Mouse (Mus musculus): ENCODE measurements around the gene Fbxl18.

Gene Fbxl18

GRCm38 (mm10) chr5:142894918-142895613 lies at the start of gene Fbxl18:
Gene Fbxl18, minus strand, starts transcription at chr5:142895421.
- peak; percentile 97 for DNase-seq (ENCODE audit: low read depth)

- peak; percentile 47 for DNase-seq (ENCODE audit: low read depth)
Observed at GRCm38 (mm10) chr5:142940393-142940792, 45.2 kb upstream of the Fbxl18 start.

- peak; percentile 70 for DNase-seq (ENCODE audit: low read depth)
Observed at GRCm38 (mm10) chr5:142937956-142938727, 42.9 kb upstream of the Fbxl18 start.

GRCm38 (mm10) chr5:142936336-142936719 lies 41.1 kb upstream of the Fbxl18 start:
- DNase-seq (ENCODE audit: low read depth), result peak; percentile 89

- peak; percentile 88 for DNase-seq (ENCODE audit: low read depth)
Observed at GRCm38 (mm10) chr5:142935642-142936335, 40.6 kb upstream of the Fbxl18 start.

- no peak for DNase-seq (ENCODE audit: low read depth)
Observed at GRCm38 (mm10) chr5:142932731-142933130, 37.5 kb upstream of the Fbxl18 start.

- peak; percentile 94 for DNase-seq (ENCODE audit: low read depth)
Observed at GRCm38 (mm10) chr5:142932084-142932685, 37.0 kb upstream of the Fbxl18 start.

- DNase-seq (ENCODE audit: low read depth), result no peak
Observed at GRCm38 (mm10) chr5:142931241-142931745, 36.1 kb upstream of the Fbxl18 start.

GRCm38 (mm10) chr5:142929400-142929752 lies 34.2 kb upstream of the Fbxl18 start:
- DNase-seq (ENCODE audit: low read depth), result peak; percentile 84

- peak; percentile 95 for DNase-seq (ENCODE audit: low read depth)
Observed at GRCm38 (mm10) chr5:142928749-142929399, 33.7 kb upstream of the Fbxl18 start.

GRCm38 (mm10) chr5:142927341-142927930 lies 32.2 kb upstream of the Fbxl18 start:
- no peak for DNase-seq (ENCODE audit: low read depth)

- no peak for DNase-seq (ENCODE audit: low read depth)
Observed at GRCm38 (mm10) chr5:142926940-142927228, 31.7 kb upstream of the Fbxl18 start.

- peak; percentile 78 for DNase-seq (ENCODE audit: low read depth)
Observed at GRCm38 (mm10) chr5:142926204-142926939, 31.2 kb upstream of the Fbxl18 start.

- no peak for DNase-seq (ENCODE audit: low read depth)
Observed at GRCm38 (mm10) chr5:142924336-142924959, 29.2 kb upstream of the Fbxl18 start.

GRCm38 (mm10) chr5:142923781-142924180 lies 28.6 kb upstream of the Fbxl18 start:
- DNase-seq (ENCODE audit: low read depth), result no peak

- no peak for DNase-seq (ENCODE audit: low read depth)
Observed at GRCm38 (mm10) chr5:142922251-142922650, 27.0 kb upstream of the Fbxl18 start.

GRCm38 (mm10) chr5:142921074-142921459 lies 25.8 kb upstream of the Fbxl18 start:
- no peak for DNase-seq (ENCODE audit: low read depth)

- DNase-seq (ENCODE audit: low read depth), result peak; percentile 95
Observed at GRCm38 (mm10) chr5:142920311-142921073, 25.3 kb upstream of the Fbxl18 start.

GRCm38 (mm10) chr5:142917402-142917801 lies 22.2 kb upstream of the Fbxl18 start:
- DNase-seq (ENCODE audit: low read depth), result no peak

- DNase-seq (ENCODE audit: low read depth), result no peak
Observed at GRCm38 (mm10) chr5:142916593-142916992, 21.4 kb upstream of the Fbxl18 start.

Measured in NIH3T3 (cell line).